Mouse (Mus musculus): ENCODE results near the gene Bbip1. TPM values are rescaled to one million over a fixed set of nuclear protein-coding genes. Genes with fewer than 3 reads are reported as not detected.

The Bbip1 gene
- polyA plus RNA-seq, 1 experiment, result 43.2 TPM

GRCm38 (mm10) chr19:53898046-53898445 is 46.4 kb downstream of the Bbip1 start:
- H3K9ac ChIP-seq (ENCODE audit: low read depth, poor library complexity, severe bottlenecking), result no peak overlapping the region
- no peak overlapping the region for H3K4me3 ChIP-seq (ENCODE audit: low read depth, low read length)
- H3K27ac ChIP-seq (ENCODE audit: insufficient read depth, low read length), result no peak overlapping the region
- TF ChIP-seq CTCF (IDR thresholded peaks at IDR 0.05; ENCODE audit: low read depth, low read length), result no peak
- TF ChIP-seq EP300 (IDR thresholded peaks at IDR 0.05; ENCODE audit: insufficient read depth, low read depth, low read length), result no peak
- no peak for TF ChIP-seq POLR2A (IDR thresholded peaks at IDR 0.05; ENCODE audit: insufficient read depth, low read length)
- H3K27me3 ChIP-seq (ENCODE audit: control insufficient read depth, insufficient read depth, low read length, poor library complexity, severe bottlenecking), result no peaks in the 10 kb centered on the region
- no peaks in the 10 kb centered on the region for H3K4me1 ChIP-seq (ENCODE audit: control insufficient read depth, insufficient read depth, low read length)
- H3K9me3 ChIP-seq (replicated peaks; ENCODE audit: control insufficient read depth, insufficient read depth, low read length, poor library complexity, severe bottlenecking), result no peaks in the 10 kb centered on the region
- H3K36me3 ChIP-seq (ENCODE audit: control insufficient read depth, insufficient read depth, low read length, poor library complexity, severe bottlenecking), result no peaks in the 10 kb centered on the region

- Histone ChIP-seq H3K4me3 (ENCODE audit: low read depth, low read length) (no peak overlapping the region), H3K27ac (ENCODE audit: insufficient read depth, low read length) (no peak overlapping the region), H3K36me3 (ENCODE audit: control insufficient read depth, insufficient read depth, low read length, poor library complexity, severe bottlenecking) (no peaks in the 10 kb centered on the region), H3K9me3 (replicated peaks; ENCODE audit: control insufficient read depth, insufficient read depth, low read length, poor library complexity, severe bottlenecking) (no peaks in the 10 kb centered on the region), H3K27me3 (ENCODE audit: control insufficient read depth, insufficient read depth, low read length, poor library complexity, severe bottlenecking) (no peaks in the 10 kb centered on the region), H3K9ac (ENCODE audit: low read depth, poor library complexity, severe bottlenecking) (no peak overlapping the region), H3K4me1 (ENCODE audit: control insufficient read depth, insufficient read depth, low read length) (no peaks in the 10 kb centered on the region)
- TF ChIP-seq POLR2A (IDR thresholded peaks at IDR 0.05; ENCODE audit: insufficient read depth, low read length), result no peak
Observed at GRCm38 (mm10) chr19:53894538-53895121, 49.8 kb downstream of the Bbip1 start.

DNA sequence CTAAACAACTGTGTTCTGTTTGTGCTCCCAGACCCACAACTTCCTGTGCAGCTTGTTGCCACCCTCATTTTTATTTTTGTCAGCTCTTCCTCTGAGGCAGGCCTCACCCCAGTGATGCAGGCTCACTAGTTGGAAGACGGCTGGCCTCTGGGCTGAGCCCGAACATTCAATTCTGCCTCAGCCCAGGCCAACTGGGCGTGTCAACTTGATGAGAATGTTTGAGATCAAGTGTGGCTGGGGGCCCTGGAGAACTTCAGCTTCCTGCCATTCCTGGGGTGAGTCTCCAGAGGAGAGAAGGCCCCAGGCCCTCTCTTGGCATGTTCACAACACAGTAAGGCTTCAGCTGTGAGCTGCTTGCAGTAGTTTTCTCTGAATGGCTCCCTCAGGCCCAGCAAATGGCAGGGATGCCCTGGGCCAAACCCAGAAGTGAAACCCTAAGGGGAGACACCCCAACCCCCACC is 50.7 kb downstream of the Bbip1 start:
- TF ChIP-seq EP300 (IDR thresholded peaks at IDR 0.05; ENCODE audit: insufficient read depth, low read depth, low read length), result no peak
- TF ChIP-seq CTCF (IDR thresholded peaks at IDR 0.05; ENCODE audit: low read depth, low read length), result no peak
- TF ChIP-seq POLR2A (IDR thresholded peaks at IDR 0.05; ENCODE audit: insufficient read depth, low read length), result no peak
- Histone ChIP-seq H3K27ac (ENCODE audit: insufficient read depth, low read length) (no peak overlapping the region), H3K27me3 (ENCODE audit: control insufficient read depth, insufficient read depth, low read length, poor library complexity, severe bottlenecking) (no peaks in the 10 kb centered on the region), H3K4me1 (ENCODE audit: control insufficient read depth, insufficient read depth, low read length) (no peaks in the 10 kb centered on the region), H3K9ac (ENCODE audit: low read depth, poor library complexity, severe bottlenecking) (no peak overlapping the region), H3K9me3 (replicated peaks; ENCODE audit: control insufficient read depth, insufficient read depth, low read length, poor library complexity, severe bottlenecking) (no peaks in the 10 kb centered on the region), H3K4me3 (ENCODE audit: low read depth, low read length) (no peak overlapping the region), H3K36me3 (ENCODE audit: control insufficient read depth, insufficient read depth, low read length, poor library complexity, severe bottlenecking) (no peaks in the 10 kb centered on the region)

GRCm38 (mm10) chr19:53892838-53893359 is 51.5 kb downstream of the Bbip1 start:
- H3K27me3 ChIP-seq (ENCODE audit: control insufficient read depth, insufficient read depth, low read length, poor library complexity, severe bottlenecking), result no peaks in the 10 kb centered on the region
- no peak overlapping the region for H3K4me3 ChIP-seq (ENCODE audit: low read depth, low read length)
- TF ChIP-seq EP300 (IDR thresholded peaks at IDR 0.05; ENCODE audit: insufficient read depth, low read depth, low read length) (no peak), CTCF (IDR thresholded peaks at IDR 0.05; ENCODE audit: low read depth, low read length) (no peak), POLR2A (IDR thresholded peaks at IDR 0.05; ENCODE audit: insufficient read depth, low read length) (no peak)
- H3K36me3 ChIP-seq (ENCODE audit: control insufficient read depth, insufficient read depth, low read length, poor library complexity, severe bottlenecking), result no peaks in the 10 kb centered on the region
- no peak overlapping the region for H3K9ac ChIP-seq (ENCODE audit: low read depth, poor library complexity, severe bottlenecking)
- H3K9me3 ChIP-seq (replicated peaks; ENCODE audit: control insufficient read depth, insufficient read depth, low read length, poor library complexity, severe bottlenecking), result no peaks in the 10 kb centered on the region
- no peak overlapping the region for H3K27ac ChIP-seq (ENCODE audit: insufficient read depth, low read length)
- no peaks in the 10 kb centered on the region for H3K4me1 ChIP-seq (ENCODE audit: control insufficient read depth, insufficient read depth, low read length)

DNA sequence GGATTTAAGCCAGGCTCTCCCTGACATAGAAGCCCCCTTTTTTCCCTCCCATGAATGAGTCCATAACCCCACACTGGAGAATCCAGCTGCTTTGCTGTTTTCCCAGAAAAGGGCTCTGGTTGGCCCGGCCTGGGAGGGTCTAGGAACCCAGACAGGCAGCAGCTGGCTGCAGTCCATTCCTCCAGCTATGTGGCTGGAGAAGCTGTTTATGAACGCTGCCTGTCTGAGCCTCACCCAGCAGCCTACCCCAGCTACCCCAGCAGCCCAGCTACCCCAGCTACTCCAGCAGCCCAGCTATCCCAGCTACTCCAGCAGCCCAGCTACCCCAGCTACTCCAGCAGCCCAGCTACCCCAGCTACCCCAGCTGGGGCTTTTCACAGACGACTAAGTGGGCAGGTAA is 52.4 kb downstream of the Bbip1 start, which contains the start of gene Pdcd4:
TSS of gene Pdcd4 (plus strand) at position 171 of the 400 bp plus-strand sequence.
- Histone ChIP-seq H3K27me3 (ENCODE audit: control insufficient read depth, insufficient read depth, low read length, poor library complexity, severe bottlenecking) (no peaks in the 10 kb centered on the region), H3K4me3 (ENCODE audit: low read depth, low read length) (no peak within 1 kb of the TSS), H3K9ac (ENCODE audit: low read depth, poor library complexity, severe bottlenecking) (no peak within 1 kb of the TSS), H3K27ac (ENCODE audit: insufficient read depth, low read length) (no peak within 1 kb of the TSS), H3K36me3 (ENCODE audit: control insufficient read depth, insufficient read depth, low read length, poor library complexity, severe bottlenecking) (no peaks in the 10 kb centered on the region), H3K4me1 (ENCODE audit: control insufficient read depth, insufficient read depth, low read length) (no peaks in the 10 kb centered on the region), H3K9me3 (replicated peaks; ENCODE audit: control insufficient read depth, insufficient read depth, low read length, poor library complexity, severe bottlenecking) (no peaks in the 10 kb centered on the region)
- no peak for TF ChIP-seq CTCF (IDR thresholded peaks at IDR 0.05; ENCODE audit: low read depth, low read length)
- no peak for TF ChIP-seq EP300 (IDR thresholded peaks at IDR 0.05; ENCODE audit: insufficient read depth, low read depth, low read length)
- no peak for TF ChIP-seq POLR2A (IDR thresholded peaks at IDR 0.05; ENCODE audit: insufficient read depth, low read length)

GRCm38 (mm10) chr19:53891569-53891968 is 52.9 kb downstream of the Bbip1 start:
- no peak overlapping the region for H3K27ac ChIP-seq (ENCODE audit: insufficient read depth, low read length)
- TF ChIP-seq CTCF (IDR thresholded peaks at IDR 0.05; ENCODE audit: low read depth, low read length), result no peak
- no peak for TF ChIP-seq EP300 (IDR thresholded peaks at IDR 0.05; ENCODE audit: insufficient read depth, low read depth, low read length)
- no peak for TF ChIP-seq POLR2A (IDR thresholded peaks at IDR 0.05; ENCODE audit: insufficient read depth, low read length)
- no peaks in the 10 kb centered on the region for H3K4me1 ChIP-seq (ENCODE audit: control insufficient read depth, insufficient read depth, low read length)
- no peak overlapping the region for H3K9ac ChIP-seq (ENCODE audit: low read depth, poor library complexity, severe bottlenecking)
- H3K4me3 ChIP-seq (ENCODE audit: low read depth, low read length), result no peak overlapping the region
- H3K36me3 ChIP-seq (ENCODE audit: control insufficient read depth, insufficient read depth, low read length, poor library complexity, severe bottlenecking), result no peaks in the 10 kb centered on the region
- H3K27me3 ChIP-seq (ENCODE audit: control insufficient read depth, insufficient read depth, low read length, poor library complexity, severe bottlenecking), result no peaks in the 10 kb centered on the region
- no peaks in the 10 kb centered on the region for H3K9me3 ChIP-seq (replicated peaks; ENCODE audit: control insufficient read depth, insufficient read depth, low read length, poor library complexity, severe bottlenecking)
